Mouse (Mus musculus) midbrain, embryonic 11.5 days (tissue): ENCODE measurements at regions not wholly inside any gene's neighbourhood (a gene's known extent, or its start where the extent isn't known, plus 50 kb on each side); places are given as distances from the start of the nearest gene placed in this dataset.

Experiments used
- ATAC-seq: fragments of 200-750 bp; cut with Nextera tagmentation; 2 replicates; pipeline ENCODE4 v1.8.0; 2017; ENCODE audit warnings: moderate TSS enrichment, moderate library complexity; ENCODE audit not compliant: low FRiP score
- DNase-seq: peaks from one replicate; pipeline ENCODE4 v3.0.0; 2015; ENCODE audit warnings: low spot score; ENCODE audit errors: missing footprints
- H3K27ac ChIP-seq: fragments of 300-500 bp; sonication (generic); 2 replicates; pipeline ENCODE4 v1.5.1; 2014; ENCODE audit warnings: low read depth, low read length
- H3K27me3 ChIP-seq: fragments of 300-500 bp; sonication (generic); 2 replicates; pipeline ENCODE4 v1.6.1; 2014; ENCODE audit warnings: mild to moderate bottlenecking, low read length, moderate library complexity, mixed read lengths; ENCODE audit not compliant: control insufficient read depth, insufficient read depth
- H3K36me3 ChIP-seq: fragments of 300-500 bp; sonication (generic); 2 replicates; pipeline ENCODE4 v1.6.1; 2014; ENCODE audit warnings: mild to moderate bottlenecking, low read length, moderate library complexity, mixed read lengths; ENCODE audit not compliant: control insufficient read depth, insufficient read depth
- H3K4me1 ChIP-seq: fragments of 300-500 bp; sonication (generic); 2 replicates; pipeline ENCODE4 v1.6.1; 2014; ENCODE audit warnings: low read length; ENCODE audit not compliant: control insufficient read depth, insufficient read depth
- H3K4me2 ChIP-seq: fragments of 300-500 bp; sonication (generic); 2 replicates; pipeline ENCODE4 v1.6.1; 2014; ENCODE audit warnings: mild to moderate bottlenecking, moderate library complexity
- H3K4me3 ChIP-seq: fragments of 300-500 bp; sonication (generic); 2 replicates; pipeline ENCODE4 v1.5.1; 2014; ENCODE audit warnings: low read depth, low read length
- H3K9ac ChIP-seq: fragments of 300-500 bp; sonication (generic); 2 replicates; pipeline ENCODE4 v1.6.1; 2014; ENCODE audit warnings: low read length
- H3K9me3 ChIP-seq: fragments of 300-500 bp; sonication (generic); 2 replicates; pipeline ENCODE4 v1.6.1; 2016; ENCODE audit warnings: low read length; ENCODE audit not compliant: control insufficient read depth
- WGBS: fragments of 180-500 bp; shearing (Covaris S2); extraction: QIAGEN DNeasy Blood & Tissue Kit; methylation state at CpG from one replicate; pipeline ENCODE4 v1.1.7; 2014; 5-methylcytosine and 5-hydroxymethylcytosine counted together

- Histone ChIP-seq H3K27me3 (no peaks in the 10 kb centered on the region), H3K4me1 (no peaks in the 10 kb centered on the region; the same call in 1 of the 2 replicates), H3K9ac (no peak overlapping the region), H3K27ac (no peak overlapping the region), H3K4me3 (no peak overlapping the region), H3K36me3 (no peaks in the 10 kb centered on the region), H3K4me2 (no peak overlapping the region), H3K9me3 (no peaks in the 10 kb centered on the region)
- ATAC-seq = no peak
- no peak for DNase-seq
- 86% methylated on average over 8 of the region's 8 CpGs for WGBS
Measured at GRCm38 (mm10) chr8:15840632-15841252, 794.9 kb upstream of the BB014433 start.

DNA sequence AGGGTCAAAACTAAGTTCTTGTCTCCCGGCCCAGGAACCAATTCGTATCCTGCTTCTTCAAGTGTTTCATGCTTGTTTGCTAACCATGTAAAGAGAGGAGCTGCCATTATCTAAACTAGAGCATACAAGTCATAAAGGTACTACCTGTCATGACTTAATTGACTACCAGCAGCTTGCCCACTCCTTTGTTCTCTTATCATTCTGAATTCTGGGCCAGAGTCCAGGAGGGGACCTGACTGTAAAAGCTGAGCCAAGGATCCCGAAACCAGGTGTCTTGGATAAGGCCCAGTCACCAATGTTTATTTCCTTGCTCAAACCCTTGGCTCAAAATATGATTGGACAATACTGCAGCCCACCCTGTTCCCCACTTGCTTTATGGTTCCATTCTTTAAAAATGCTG, 786.9 kb upstream of the BB014433 start:
- H3K9ac ChIP-seq = no peak overlapping the region
- H3K36me3 ChIP-seq = no peaks in the 10 kb centered on the region
- H3K4me2 ChIP-seq = no peak overlapping the region
- no peaks in the 10 kb centered on the region for H3K4me1 ChIP-seq
- H3K4me3 ChIP-seq = no peak overlapping the region
- H3K27me3 ChIP-seq = no peaks in the 10 kb centered on the region
- DNase-seq = no peak
- H3K27ac ChIP-seq = no peak overlapping the region
- ATAC-seq = no peak
- 89% methylated on average over 3 of the region's 3 CpGs for WGBS
- H3K9me3 ChIP-seq = no peaks in the 10 kb centered on the region

- no peak for DNase-seq
- Histone ChIP-seq H3K4me2 (no peak overlapping the region), H3K4me1 (no peaks in the 10 kb centered on the region), H3K9me3 (no peaks in the 10 kb centered on the region), H3K36me3 (no peaks in the 10 kb centered on the region), H3K27me3 (no peaks in the 10 kb centered on the region), H3K4me3 (no peak overlapping the region), H3K27ac (no peak overlapping the region; the same call in 1 of the 2 replicates), H3K9ac (no peak overlapping the region)
- ATAC-seq = peak; percentile 69
- WGBS = 8% methylated on average over 5 of the region's 5 CpGs
Measured at GRCm38 (mm10) chr8:15821579-15822191, 775.8 kb upstream of the BB014433 start.

- Histone ChIP-seq H3K36me3 (no peaks in the 10 kb centered on the region), H3K4me2 (no peak overlapping the region), H3K9me3 (no peaks in the 10 kb centered on the region), H3K4me1 (no peaks in the 10 kb centered on the region), H3K4me3 (no peak overlapping the region), H3K9ac (no peak overlapping the region), H3K27me3 (no peaks in the 10 kb centered on the region), H3K27ac (no peak overlapping the region)
- WGBS = 81% methylated on average over 4 of the region's 4 CpGs
- DNase-seq (no peak), ATAC-seq (no peak)
Measured at GRCm38 (mm10) chr8:15788421-15788820, 742.5 kb upstream of the BB014433 start.
